Mouse (Mus musculus): ENCODE data around the gene Mllt10.

DNA sequence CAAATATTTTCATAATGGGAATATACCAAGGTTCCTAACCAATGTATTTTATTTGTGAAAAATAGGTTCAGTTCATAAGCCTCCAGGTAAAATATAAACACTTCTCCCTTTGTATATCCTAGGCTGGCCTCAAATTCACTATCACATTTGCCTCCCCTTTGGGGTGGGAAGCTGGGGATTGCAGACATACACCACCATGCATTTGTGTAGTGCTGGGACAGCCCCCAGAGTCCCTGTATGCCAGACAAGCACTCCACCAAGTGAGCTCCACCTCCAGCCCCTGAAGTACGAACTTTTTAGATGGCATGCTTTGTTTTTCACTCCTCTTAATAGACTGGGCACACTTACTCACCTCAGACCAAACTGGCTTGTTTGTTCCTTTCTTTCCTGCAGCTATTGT is 32.2 kb upstream of the Mllt10 start:
- TF ChIP-seq REST (IDR thresholded peaks at IDR 0.05; ENCODE audit: insufficient read depth, insufficient read length) (no peak), CEBPB (IDR thresholded peaks at IDR 0.05; ENCODE audit: insufficient read depth, poor library complexity, severe bottlenecking) (no peak), POLR2A (IDR thresholded peaks at IDR 0.05; ENCODE audit: insufficient read length, low read depth) (no peak)

Measured in myocyte (in vitro differentiated cells).